Mouse (Mus musculus): ENCODE data around the gene Prodh2.
"Not testable (repeated sequence)": the region's sequence is repeated elsewhere in the genome, so short reads cannot be mapped to it uniquely, and the experiment has no call there.

Prodh2 gene

GRCm38 (mm10) chr7:30490251-30490956 lies 3.0 kb upstream of the Prodh2 start:
- DNase-seq (ENCODE audit: inconsistent ontology term) = no peak

- no peak for DNase-seq (ENCODE audit: inconsistent ontology term)
Observed at GRCm38 (mm10) chr7:30490957-30491307, 2.5 kb upstream of the Prodh2 start.

GRCm38 (mm10) chr7:30492765-30493164 lies 657 bp upstream of the Prodh2 start:
- DNase-seq (ENCODE audit: inconsistent ontology term) = peak; percentile 26

GRCm38 (mm10) chr7:30495506-30496042 lies 2.2 kb downstream of the Prodh2 start:
- DNase-seq (ENCODE audit: inconsistent ontology term) = not testable (repeated sequence)

GRCm38 (mm10) chr7:30501159-30501558 lies 7.7 kb downstream of the Prodh2 start:
- not testable (repeated sequence) for DNase-seq (ENCODE audit: inconsistent ontology term)

- no peak for DNase-seq (ENCODE audit: inconsistent ontology term)
Observed at GRCm38 (mm10) chr7:30508061-30508460, 14.6 kb downstream of the Prodh2 start.

- no peak for DNase-seq (ENCODE audit: inconsistent ontology term)
Observed at GRCm38 (mm10) chr7:30515003-30515760, 21.8 kb downstream of the Prodh2 start.

GRCm38 (mm10) chr7:30518325-30518724 lies 24.9 kb downstream of the Prodh2 start:
- DNase-seq (ENCODE audit: inconsistent ontology term) = no peak

- DNase-seq (ENCODE audit: inconsistent ontology term) = no peak
Observed at GRCm38 (mm10) chr7:30520396-30520795, 27.0 kb downstream of the Prodh2 start.

GRCm38 (mm10) chr7:30520856-30521255 lies 27.4 kb downstream of the Prodh2 start:
- no peak for DNase-seq (ENCODE audit: inconsistent ontology term)

GRCm38 (mm10) chr7:30522871-30523270 lies 29.4 kb downstream of the Prodh2 start:
- no peak for DNase-seq (ENCODE audit: inconsistent ontology term)

- no peak for DNase-seq (ENCODE audit: inconsistent ontology term)
Observed at GRCm38 (mm10) chr7:30524487-30524886, 31.1 kb downstream of the Prodh2 start.

GRCm38 (mm10) chr7:30525954-30526353 lies 32.5 kb downstream of the Prodh2 start:
- DNase-seq (ENCODE audit: inconsistent ontology term) = no peak

- no peak for DNase-seq (ENCODE audit: inconsistent ontology term)
Observed at GRCm38 (mm10) chr7:30526399-30526798, 33.0 kb downstream of the Prodh2 start.

GRCm38 (mm10) chr7:30526981-30527380 lies 33.6 kb downstream of the Prodh2 start:
- no peak for DNase-seq (ENCODE audit: inconsistent ontology term)

- DNase-seq (ENCODE audit: inconsistent ontology term) = no peak
Observed at GRCm38 (mm10) chr7:30531291-30531815, 37.9 kb downstream of the Prodh2 start.

GRCm38 (mm10) chr7:30532931-30533330 lies 39.5 kb downstream of the Prodh2 start:
- DNase-seq (ENCODE audit: inconsistent ontology term) = peak; percentile 57

- no peak for DNase-seq (ENCODE audit: inconsistent ontology term)
Observed at GRCm38 (mm10) chr7:30533941-30534632, 40.7 kb downstream of the Prodh2 start.

- DNase-seq (ENCODE audit: inconsistent ontology term) = peak; percentile 99
Observed at GRCm38 (mm10) chr7:30534633-30535577, 41.5 kb downstream of the Prodh2 start, which contains the start of gene Arhgap33. Arhgap33 (minus strand) TSS chr7:30535060.

GRCm38 (mm10) chr7:30540572-30540971 lies 47.1 kb downstream of the Prodh2 start:
- no peak for DNase-seq (ENCODE audit: inconsistent ontology term)

- DNase-seq (ENCODE audit: inconsistent ontology term) = no peak
Observed at GRCm38 (mm10) chr7:30544327-30544726, 50.9 kb downstream of the Prodh2 start.

Measured in Muller cell, postnatal 12 days (primary cell).